Mouse (Mus musculus): Measurements from ENCODE around the gene Kbtbd12. TPM values are rescaled to one million over a fixed set of nuclear protein-coding genes. Genes with fewer than 3 reads are reported as not detected.

Kbtbd12 gene
- polyA plus RNA-seq, 1 experiment from 2014 or later = 0.28 TPM

- Histone ChIP-seq H3K4me3 (ENCODE audit: low read depth, low read length) (peak overlapping the region; percentile 89; the same call in 1 of the 2 replicates), H3K27ac (replicated peaks) (no peak overlapping the region), H3K9ac (ENCODE audit: low read length) (no peak overlapping the region; the same call in 1 of the 2 replicates), H3K27me3 (ENCODE audit: control insufficient read depth, insufficient read depth, low read length) (no peaks in the 10 kb centered on the region), H3K9me3 (ENCODE audit: control insufficient read depth, low read length) (no peaks in the 10 kb centered on the region), H3K36me3 (ENCODE audit: control insufficient read depth, insufficient read depth, low read length) (peaks cover 12% of the 10 kb centered on the region; the same call in 1 of the 2 replicates), H3K4me2 (replicated peaks; ENCODE audit: low read depth) (peak overlapping the region; percentile 69), H3K4me1 (replicated peaks; ENCODE audit: control insufficient read depth, insufficient read depth) (peaks cover 5% of the 10 kb centered on the region; the same call in 1 of the 2 replicates)
- ATAC-seq (ENCODE audit: low FRiP score, low TSS enrichment) (no peak), DNase-seq (ENCODE audit: low spot score) (no peak)
- WGBS = 48% methylated on average over 5 of the region's 5 CpGs
- TF ChIP-seq EP300 (optimal IDR thresholded peaks at IDR 0.05) (no peak), CTCF (IDR thresholded peaks at IDR 0.05; ENCODE audit: low read depth) (no peak)
Observed at GRCm38 (mm10) chr6:88516667-88517066, 121.1 kb downstream of the Kbtbd12 start.

- Histone ChIP-seq H3K9ac (ENCODE audit: low read length) (no peak overlapping the region), H3K4me1 (replicated peaks; ENCODE audit: control insufficient read depth, insufficient read depth) (peaks cover 5% of the 10 kb centered on the region; the same call in 1 of the 2 replicates), H3K27ac (replicated peaks) (no peak overlapping the region), H3K36me3 (ENCODE audit: control insufficient read depth, insufficient read depth, low read length) (peaks cover 17% of the 10 kb centered on the region), H3K4me3 (ENCODE audit: low read depth, low read length) (no peak overlapping the region), H3K4me2 (replicated peaks; ENCODE audit: low read depth) (no peak overlapping the region), H3K9me3 (ENCODE audit: control insufficient read depth, low read length) (no peaks in the 10 kb centered on the region), H3K27me3 (ENCODE audit: control insufficient read depth, insufficient read depth, low read length) (no peaks in the 10 kb centered on the region)
- ATAC-seq (ENCODE audit: low FRiP score, low TSS enrichment) = no peak
- DNase-seq (ENCODE audit: low spot score) = no peak
- TF ChIP-seq EP300 (optimal IDR thresholded peaks at IDR 0.05) (no peak), CTCF (IDR thresholded peaks at IDR 0.05; ENCODE audit: low read depth) (no peak)
- 78% methylated on average over 8 of the region's 8 CpGs for WGBS
Observed at GRCm38 (mm10) chr6:88515971-88516370, 121.8 kb downstream of the Kbtbd12 start.

- Histone ChIP-seq H3K4me3 (ENCODE audit: low read depth, low read length) (no peak overlapping the region), H3K36me3 (ENCODE audit: control insufficient read depth, insufficient read depth, low read length) (peaks cover 31% of the 10 kb centered on the region), H3K4me2 (replicated peaks; ENCODE audit: low read depth) (no peak overlapping the region), H3K27me3 (ENCODE audit: control insufficient read depth, insufficient read depth, low read length) (no peaks in the 10 kb centered on the region), H3K27ac (replicated peaks) (no peak overlapping the region), H3K4me1 (replicated peaks; ENCODE audit: control insufficient read depth, insufficient read depth) (peaks cover 5% of the 10 kb centered on the region; the same call in 1 of the 2 replicates), H3K9me3 (ENCODE audit: control insufficient read depth, low read length) (no peaks in the 10 kb centered on the region), H3K9ac (ENCODE audit: low read length) (no peak overlapping the region)
- DNase-seq (ENCODE audit: low spot score) = no peak
- TF ChIP-seq CTCF (IDR thresholded peaks at IDR 0.05; ENCODE audit: low read depth) (no peak), EP300 (optimal IDR thresholded peaks at IDR 0.05) (no peak)
- WGBS = 75% methylated on average over 4 of the region's 4 CpGs
- ATAC-seq (ENCODE audit: low FRiP score, low TSS enrichment) = no peak
Observed at GRCm38 (mm10) chr6:88514546-88514945, 123.2 kb downstream of the Kbtbd12 start.

GRCm38 (mm10) chr6:88513984-88514383 lies 123.8 kb downstream of the Kbtbd12 start:
- TF ChIP-seq EP300 (optimal IDR thresholded peaks at IDR 0.05) (no peak), CTCF (IDR thresholded peaks at IDR 0.05; ENCODE audit: low read depth) (no peak)
- H3K4me3 ChIP-seq (ENCODE audit: low read depth, low read length) = no peak overlapping the region
- no peak overlapping the region for H3K9ac ChIP-seq (ENCODE audit: low read length)
- no peak overlapping the region for H3K27ac ChIP-seq (replicated peaks)
- H3K36me3 ChIP-seq (ENCODE audit: control insufficient read depth, insufficient read depth, low read length) = peaks cover 34% of the 10 kb centered on the region
- no peak overlapping the region for H3K4me2 ChIP-seq (replicated peaks; ENCODE audit: low read depth)
- H3K4me1 ChIP-seq (replicated peaks; ENCODE audit: control insufficient read depth, insufficient read depth) = peaks cover 5% of the 10 kb centered on the region; the same call in 1 of the 2 replicates
- H3K9me3 ChIP-seq (ENCODE audit: control insufficient read depth, low read length) = no peaks in the 10 kb centered on the region
- H3K27me3 ChIP-seq (ENCODE audit: control insufficient read depth, insufficient read depth, low read length) = no peaks in the 10 kb centered on the region
- ATAC-seq (ENCODE audit: low FRiP score, low TSS enrichment) (no peak), DNase-seq (ENCODE audit: low spot score) (no peak)
- 84% methylated on average over 8 of the region's 8 CpGs for WGBS

- WGBS = 80% methylated on average over 4 of the region's 4 CpGs
- Histone ChIP-seq H3K9ac (ENCODE audit: low read length) (no peak overlapping the region), H3K36me3 (ENCODE audit: control insufficient read depth, insufficient read depth, low read length) (peaks cover 47% of the 10 kb centered on the region), H3K4me3 (ENCODE audit: low read depth, low read length) (no peak overlapping the region), H3K9me3 (ENCODE audit: control insufficient read depth, low read length) (no peaks in the 10 kb centered on the region), H3K27ac (replicated peaks) (no peak overlapping the region), H3K4me1 (replicated peaks; ENCODE audit: control insufficient read depth, insufficient read depth) (no peaks in the 10 kb centered on the region), H3K4me2 (replicated peaks; ENCODE audit: low read depth) (no peak overlapping the region), H3K27me3 (ENCODE audit: control insufficient read depth, insufficient read depth, low read length) (no peaks in the 10 kb centered on the region)
- ATAC-seq (ENCODE audit: low FRiP score, low TSS enrichment) (0 out of 2 replicates have a peak, but pooled peaks have one; percentile 30), DNase-seq (ENCODE audit: low spot score) (no peak)
- TF ChIP-seq EP300 (optimal IDR thresholded peaks at IDR 0.05) (no peak), CTCF (IDR thresholded peaks at IDR 0.05; ENCODE audit: low read depth) (peak; percentile 28; the same call in 1 of the 2 replicates)
Observed at GRCm38 (mm10) chr6:88503044-88503443, 134.7 kb downstream of the Kbtbd12 start.

- Histone ChIP-seq H3K27ac (replicated peaks) (no peak overlapping the region), H3K4me2 (replicated peaks; ENCODE audit: low read depth) (no peak overlapping the region), H3K4me3 (ENCODE audit: low read depth, low read length) (no peak overlapping the region), H3K9ac (ENCODE audit: low read length) (no peak overlapping the region), H3K4me1 (replicated peaks; ENCODE audit: control insufficient read depth, insufficient read depth) (no peaks in the 10 kb centered on the region), H3K36me3 (ENCODE audit: control insufficient read depth, insufficient read depth, low read length) (peaks cover 45% of the 10 kb centered on the region), H3K27me3 (ENCODE audit: control insufficient read depth, insufficient read depth, low read length) (no peaks in the 10 kb centered on the region), H3K9me3 (ENCODE audit: control insufficient read depth, low read length) (no peaks in the 10 kb centered on the region)
- DNase-seq (ENCODE audit: low spot score) (no peak), ATAC-seq (ENCODE audit: low FRiP score, low TSS enrichment) (0 out of 2 replicates have a peak, but pooled peaks have one; percentile 7)
- 67% methylated on average over 13 of the region's 13 CpGs for WGBS
- no peak for TF ChIP-seq CTCF (IDR thresholded peaks at IDR 0.05; ENCODE audit: low read depth)
- no peak for TF ChIP-seq EP300 (optimal IDR thresholded peaks at IDR 0.05)
Observed at GRCm38 (mm10) chr6:88502030-88502970, 135.4 kb downstream of the Kbtbd12 start.
